Mouse (Mus musculus): Measurements from ENCODE around the gene Zfp708.
"Not testable (repeated sequence)": the region's sequence is repeated elsewhere in the genome, so short reads cannot be mapped to it uniquely, and the experiment has no call there.

Zfp708 gene

GRCm38 (mm10) chr13:67097876-67098275 lies at the start of gene Zfp708:
Gene Zfp708 (minus strand): TSS chr13:67097976.
- no peak for DNase-seq (ENCODE audit: low read depth, low spot score)

GRCm38 (mm10) chr13:67128038-67128721 lies 30.4 kb upstream of the Zfp708 start:
- DNase-seq (ENCODE audit: low read depth, low spot score), result peak; percentile 80

DNA sequence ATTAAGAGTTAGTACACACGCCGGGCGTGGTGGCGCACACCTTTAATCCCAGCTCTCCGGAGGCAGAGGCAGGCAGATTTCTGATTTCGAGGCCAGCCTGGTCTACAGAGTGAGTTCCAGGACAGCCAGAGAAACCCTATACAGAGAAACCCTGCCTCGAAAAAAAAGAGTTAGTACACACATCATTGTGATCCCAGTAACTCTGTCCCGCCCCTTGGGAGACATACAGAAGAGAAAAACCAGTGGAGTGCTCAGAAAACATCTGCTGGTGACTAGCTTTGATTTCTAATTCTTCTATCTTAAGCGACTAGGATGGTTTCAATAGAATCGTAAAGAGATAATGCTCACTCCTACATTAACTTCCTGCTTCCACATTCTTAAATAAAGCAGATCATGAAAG lies 29.7 kb upstream of the Zfp708 start:
- DNase-seq (ENCODE audit: low read depth, low spot score), result not testable (repeated sequence)

DNA sequence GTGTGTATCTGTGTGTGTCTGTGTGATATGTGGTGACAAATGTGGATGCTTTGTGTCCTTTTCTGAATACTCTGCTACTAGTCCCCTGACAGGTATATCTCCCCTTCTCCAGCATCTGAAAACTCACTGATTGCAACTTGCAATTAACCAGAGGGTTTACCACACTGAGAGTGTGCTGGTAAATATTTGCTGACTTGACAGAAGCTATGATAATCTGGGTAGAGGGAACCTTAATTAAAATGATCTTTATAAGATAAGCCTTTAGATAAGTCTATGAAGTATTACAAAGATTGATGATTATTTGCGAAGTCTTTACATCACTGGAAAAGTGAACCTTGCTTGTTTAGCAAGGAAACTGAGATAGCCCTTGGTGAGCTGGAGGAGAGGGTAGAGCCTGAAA lies 26.7 kb upstream of the Zfp708 start:
- DNase-seq (ENCODE audit: low read depth, low spot score), result no peak

- DNase-seq (ENCODE audit: low read depth, low spot score), result not testable (repeated sequence)
These were observed 23.6 kb upstream of the Zfp708 start, which contains the start of gene Zfp759 for GRCm38 (mm10) chr13:67121360-67121759. Gene Zfp759 (plus strand): TSS chr13:67121660.

- not testable (repeated sequence) for DNase-seq (ENCODE audit: low read depth, low spot score)
These were observed 18.4 kb upstream of the Zfp708 start, which contains the start of gene Rslcan18 for GRCm38 (mm10) chr13:67116163-67116562. Gene Rslcan18 (minus strand): TSS chr13:67116263.

- DNase-seq (ENCODE audit: low read depth, low spot score), result no peak
These were observed 15.5 kb upstream of the Zfp708 start for GRCm38 (mm10) chr13:67113287-67113686.

- no peak for DNase-seq (ENCODE audit: low read depth, low spot score)
These were observed 14.3 kb upstream of the Zfp708 start for GRCm38 (mm10) chr13:67112096-67112495.

DNA sequence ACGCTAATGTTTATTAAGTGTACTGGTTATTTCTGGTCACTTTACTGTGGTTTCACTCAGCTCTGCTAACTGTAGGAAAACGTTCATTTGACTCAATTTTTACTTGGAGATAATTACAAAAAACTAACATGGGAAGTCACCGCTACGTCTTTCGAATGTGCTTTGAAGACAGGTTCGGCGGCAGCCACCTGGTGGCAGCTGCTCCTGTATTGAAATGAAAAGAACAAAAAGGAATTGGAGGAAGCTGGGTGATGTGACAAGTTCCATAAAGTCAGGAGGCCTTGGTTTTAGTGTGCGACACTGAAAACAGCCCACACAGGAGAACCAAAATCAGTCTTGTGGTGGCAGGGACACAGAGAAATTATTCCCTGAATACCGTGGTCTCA lies 11.0 kb upstream of the Zfp708 start:
- DNase-seq (ENCODE audit: low read depth, low spot score), result no peak

DNA sequence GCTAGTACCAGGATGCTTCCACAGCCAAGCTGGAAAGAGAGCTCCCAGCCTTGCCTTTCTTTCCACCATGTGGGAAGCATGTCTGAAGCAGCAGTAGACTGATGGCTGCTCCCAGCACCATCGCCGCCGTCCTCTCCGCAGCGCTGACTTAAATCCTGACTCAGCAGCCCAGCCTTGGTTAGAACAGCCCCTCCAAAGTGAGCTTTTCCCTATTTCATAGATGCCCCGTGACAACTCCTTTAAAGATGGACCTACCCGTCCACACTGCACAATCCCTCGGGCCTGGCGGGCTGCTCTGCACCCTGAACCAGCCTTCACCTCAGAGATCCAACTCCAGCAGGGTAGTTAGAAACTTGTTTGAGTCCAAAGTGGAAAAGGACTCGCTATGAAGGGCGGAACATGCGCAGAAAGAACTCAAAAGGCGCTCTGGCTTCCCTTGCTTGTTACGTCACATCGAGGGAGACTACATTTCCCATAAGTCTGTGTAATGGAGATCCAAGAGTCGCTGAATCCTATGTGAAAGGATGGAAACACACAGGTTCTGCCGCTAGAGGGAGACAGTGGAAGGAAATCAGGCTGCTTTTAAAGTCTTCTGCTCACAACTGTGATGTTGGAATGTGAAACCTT lies 10.5 kb upstream of the Zfp708 start, which contains the start of gene Gm28557:
TSS of gene Gm28557 (minus strand) at position 411 of the 627 bp plus-strand sequence.
- DNase-seq (ENCODE audit: low read depth, low spot score), result peak; percentile 97

DNA sequence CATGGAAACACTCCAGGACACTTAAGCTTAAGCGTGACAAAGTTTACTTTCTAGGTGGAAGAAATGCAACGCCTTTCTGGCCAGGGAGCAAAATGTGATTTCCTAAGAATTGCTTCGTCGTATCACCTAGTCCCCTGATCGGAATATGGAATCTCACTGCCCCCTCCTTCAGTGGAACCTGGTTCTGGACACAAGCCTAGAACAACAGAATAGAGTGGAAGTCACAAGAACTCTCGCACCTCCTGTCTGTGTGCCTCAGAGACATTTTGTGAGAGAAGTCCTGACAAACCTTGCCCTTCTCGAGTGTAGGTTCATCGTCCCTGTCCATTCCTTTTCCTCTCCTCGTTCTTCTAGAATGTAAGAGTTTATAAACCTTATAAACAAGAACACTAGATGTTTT lies 9.9 kb upstream of the Zfp708 start:
- DNase-seq (ENCODE audit: low read depth, low spot score), result no peak

DNA sequence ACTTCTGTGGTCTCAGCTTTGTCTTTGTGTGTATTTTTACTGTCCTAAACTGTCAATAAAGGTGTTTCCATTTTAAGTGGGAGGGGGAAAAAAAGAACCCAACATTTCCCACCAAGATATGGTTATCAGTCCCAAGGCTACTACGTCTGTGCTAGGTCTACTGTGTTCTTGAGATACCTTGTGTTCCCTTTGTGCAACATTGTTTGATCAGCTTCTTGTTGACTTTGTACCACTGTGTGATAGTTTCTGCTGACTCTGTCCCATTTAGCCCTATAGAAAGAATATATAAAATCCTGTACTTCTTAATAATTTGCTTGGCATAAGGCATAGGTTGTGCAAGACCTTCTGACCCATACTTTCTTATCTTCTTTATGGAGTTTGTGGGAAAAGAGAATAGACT lies 7.6 kb downstream of the Zfp708 start:
- DNase-seq (ENCODE audit: low read depth, low spot score), result no peak

DNA sequence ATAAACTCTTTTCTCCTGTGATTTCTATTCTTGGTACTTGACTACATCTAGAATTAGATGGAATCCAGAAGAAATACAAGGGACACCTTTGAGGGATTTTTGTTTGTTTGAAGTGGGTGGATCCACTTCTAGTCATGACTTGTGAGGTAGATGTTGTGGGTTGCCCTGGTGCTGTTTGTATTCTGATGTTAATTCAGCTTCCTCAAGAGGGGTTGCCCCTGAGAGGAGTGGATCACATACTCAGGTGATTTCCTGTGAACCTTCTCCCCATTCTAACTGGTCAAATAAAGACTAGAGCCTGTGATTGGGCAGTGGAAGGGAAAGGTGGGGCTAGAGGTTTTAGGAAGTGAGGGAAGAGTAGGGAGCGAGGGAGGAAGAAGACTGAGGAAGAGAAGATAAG lies 15.8 kb downstream of the Zfp708 start:
- DNase-seq (ENCODE audit: low read depth, low spot score), result no peak

DNA sequence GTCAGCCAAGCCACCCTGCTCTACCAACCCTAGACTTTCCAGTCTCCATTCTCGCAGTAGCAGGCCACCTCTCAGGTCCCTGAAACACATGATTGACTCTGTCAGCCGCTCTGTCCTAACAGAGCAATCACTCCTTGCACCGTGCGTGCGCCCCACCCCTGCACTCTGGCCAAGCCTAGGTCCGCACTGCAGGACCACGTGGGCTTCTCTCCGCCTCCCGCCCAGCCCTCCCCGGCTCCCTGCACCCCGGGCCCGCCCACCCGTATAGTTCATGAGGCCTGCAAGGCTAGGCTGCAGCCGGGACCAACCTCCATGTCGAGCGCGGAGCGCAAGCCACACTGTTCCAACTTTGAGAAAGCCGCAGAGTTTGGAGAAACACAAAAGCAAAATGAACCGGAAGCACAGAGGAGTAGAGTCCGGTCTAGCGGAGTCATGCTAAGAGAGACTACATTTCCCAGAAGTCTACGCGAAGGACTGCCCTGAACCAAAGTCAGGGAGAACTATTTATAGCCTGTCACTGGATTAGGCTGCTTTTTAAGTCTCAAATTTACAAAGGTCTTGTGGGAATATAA lies 16.5 kb downstream of the Zfp708 start:
- DNase-seq (ENCODE audit: low read depth, low spot score), result peak; percentile 66

DNA sequence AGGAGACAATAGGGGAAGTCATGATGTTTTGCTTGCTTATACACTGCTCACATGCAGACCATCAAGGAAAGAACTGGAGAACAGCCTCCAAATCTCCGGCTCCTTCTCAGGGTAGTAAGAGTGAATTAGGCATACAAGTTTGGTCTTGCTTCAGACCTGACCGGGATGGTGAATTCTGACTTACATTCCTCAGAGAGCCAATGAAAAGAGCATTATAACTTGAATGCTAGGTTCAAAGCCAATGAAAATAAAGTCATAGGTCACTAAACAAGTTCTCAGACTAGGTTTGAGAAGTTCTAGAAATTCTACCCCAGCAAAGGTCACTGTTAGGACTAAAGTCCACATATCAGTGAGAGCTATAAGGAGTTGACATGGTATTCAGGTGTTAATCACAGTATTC lies 20.5 kb downstream of the Zfp708 start:
- DNase-seq (ENCODE audit: low read depth, low spot score), result no peak

- DNase-seq (ENCODE audit: low read depth, low spot score), result no peak
These were observed 25.0 kb downstream of the Zfp708 start for GRCm38 (mm10) chr13:67072786-67073185.

GRCm38 (mm10) chr13:67065386-67065785 lies 32.4 kb downstream of the Zfp708 start:
- no peak for DNase-seq (ENCODE audit: low read depth, low spot score)

DNA sequence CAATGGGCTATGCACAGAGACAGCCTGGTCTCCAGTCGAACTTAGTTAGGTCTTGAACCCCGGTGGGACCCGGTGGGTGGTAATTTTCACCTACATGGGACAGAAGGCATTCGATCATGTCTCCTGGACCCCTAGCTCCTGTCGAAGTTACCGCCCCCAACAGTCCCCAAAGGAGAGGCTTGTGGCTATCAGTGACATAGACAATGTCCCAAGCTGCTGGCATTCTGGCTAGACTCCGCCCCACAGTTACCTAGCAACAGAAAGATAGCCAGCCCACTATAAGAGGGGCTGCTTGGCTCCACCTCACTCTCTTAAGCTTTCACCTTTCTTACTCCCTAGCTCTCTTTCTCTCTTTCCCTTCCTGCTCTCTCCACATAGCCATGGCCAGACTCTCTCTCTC lies 35.3 kb downstream of the Zfp708 start:
- no peak for DNase-seq (ENCODE audit: low read depth, low spot score)

- peak; percentile 93 for DNase-seq (ENCODE audit: low read depth, low spot score)
These were observed 36.9 kb downstream of the Zfp708 start, which contains the start of gene Zfp712 for GRCm38 (mm10) chr13:67060786-67061358. Gene Zfp712 (minus strand): TSS chr13:67061170.

DNA sequence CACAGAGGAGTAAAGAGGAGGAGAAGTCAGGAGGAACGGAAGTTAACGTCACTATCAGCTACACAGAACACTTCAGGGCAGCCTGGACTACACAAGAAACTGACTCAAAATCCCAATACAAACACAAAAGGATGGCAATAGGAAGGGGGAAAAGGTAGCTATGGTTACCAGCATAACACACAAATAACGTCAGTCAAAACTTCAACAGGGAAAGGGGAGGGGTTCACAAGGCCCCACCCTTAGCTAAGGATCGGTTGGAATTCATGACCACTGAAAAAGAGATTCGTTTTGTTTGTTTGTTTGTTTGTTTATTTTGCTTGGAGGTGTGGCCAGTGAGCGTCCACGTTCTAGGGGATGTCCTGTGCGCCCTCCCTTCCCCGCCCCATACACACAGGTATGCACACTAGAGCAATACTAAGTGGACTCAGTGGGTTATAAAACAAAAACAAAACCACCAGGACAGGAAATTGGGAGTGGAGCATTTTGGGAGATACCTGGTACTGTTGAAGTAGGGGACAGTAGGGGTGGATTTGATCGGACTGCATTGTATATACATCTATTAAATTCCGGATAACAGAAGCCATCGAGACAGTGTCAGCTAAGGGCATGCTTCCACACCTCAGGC lies 37.5 kb downstream of the Zfp708 start:
- DNase-seq (ENCODE audit: low read depth, low spot score), result peak; percentile 27
